Mouse (Mus musculus): Measurements from ENCODE around the gene Kcnk5.
A peak's percentile ranks its signal among the peaks of the same experiment; 100 is the strongest.

Kcnk5 gene

GRCm38 (mm10) chr14:20168478-20168877 lies 13.1 kb downstream of the Kcnk5 start:
- no peak for DNase-seq (ENCODE audit: low read depth, low spot score)

- no peak for DNase-seq (ENCODE audit: low read depth, low spot score)
These were observed 13.6 kb downstream of the Kcnk5 start for GRCm38 (mm10) chr14:20168054-20168453.

GRCm38 (mm10) chr14:20165413-20165812 lies 16.2 kb downstream of the Kcnk5 start:
- DNase-seq (ENCODE audit: low read depth, low spot score) = peak; percentile 36

DNA sequence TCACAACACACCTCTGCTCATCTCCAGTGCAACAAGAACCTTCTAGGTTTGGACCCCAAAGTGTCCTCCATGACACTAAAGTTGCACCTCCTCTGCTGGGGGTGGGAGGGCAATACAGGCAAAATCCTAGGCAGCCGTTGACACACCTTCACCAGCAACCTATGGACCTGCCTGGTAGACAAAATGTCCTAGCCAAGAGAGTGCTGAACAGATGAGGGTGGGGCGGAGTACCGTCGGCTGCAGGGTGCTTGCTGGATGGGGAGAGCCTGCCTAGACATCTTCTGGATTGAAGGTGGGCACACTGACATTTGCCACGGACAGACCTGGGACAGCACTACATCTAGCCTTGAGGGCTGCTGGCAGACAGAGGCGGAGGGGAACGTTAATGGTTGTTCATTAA lies 17.2 kb downstream of the Kcnk5 start:
- no peak for DNase-seq (ENCODE audit: low read depth, low spot score)

GRCm38 (mm10) chr14:20162686-20163085 lies 18.9 kb downstream of the Kcnk5 start:
- no peak for DNase-seq (ENCODE audit: low read depth, low spot score)

GRCm38 (mm10) chr14:20158727-20159681 lies 22.6 kb downstream of the Kcnk5 start:
- no peak for DNase-seq (ENCODE audit: low read depth, low spot score)

DNA sequence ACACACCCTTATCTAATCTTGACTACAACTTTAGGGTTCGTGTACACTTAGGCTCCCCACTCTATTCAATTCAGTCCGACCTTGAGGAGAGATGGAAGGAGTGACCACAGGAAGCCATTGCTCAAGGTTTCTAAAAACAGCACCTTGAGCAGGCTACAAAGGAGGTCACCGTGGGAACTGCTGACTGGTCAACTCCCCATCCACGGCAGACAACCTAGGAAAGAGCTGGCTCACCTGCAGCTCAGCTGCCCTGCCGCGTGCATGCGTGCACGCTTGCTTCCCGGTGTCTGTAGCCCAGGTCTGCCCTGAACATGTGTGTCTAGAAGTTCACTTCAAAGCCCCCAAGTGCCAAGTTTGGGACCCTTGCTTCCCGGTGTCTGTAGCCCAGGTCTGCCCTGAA lies 24.0 kb downstream of the Kcnk5 start:
- DNase-seq (ENCODE audit: low read depth, low spot score) = no peak

DNA sequence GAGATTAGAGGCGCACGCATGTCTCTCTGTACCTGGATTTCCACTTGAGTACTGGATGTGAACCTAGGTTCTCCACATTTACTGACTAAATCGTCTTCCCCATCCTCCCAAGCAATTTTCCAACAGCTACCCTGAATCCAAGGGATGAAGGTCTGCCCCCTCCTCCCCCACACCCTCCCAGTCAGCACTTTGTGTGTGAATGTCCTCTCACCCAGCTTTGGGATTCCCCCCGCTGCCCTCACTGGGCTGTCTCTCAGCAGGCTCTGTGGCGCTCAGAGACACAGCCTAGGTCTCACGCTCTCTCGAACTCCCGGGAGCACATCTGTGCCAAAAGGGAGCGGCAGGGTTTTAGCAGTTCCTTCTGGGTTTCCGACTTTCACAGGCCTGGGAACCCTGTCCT lies 25.9 kb downstream of the Kcnk5 start:
- no peak for DNase-seq (ENCODE audit: low read depth, low spot score)

- DNase-seq (ENCODE audit: low read depth, low spot score) = peak; percentile 89
These were observed 26.7 kb downstream of the Kcnk5 start for GRCm38 (mm10) chr14:20154937-20155336.

DNA sequence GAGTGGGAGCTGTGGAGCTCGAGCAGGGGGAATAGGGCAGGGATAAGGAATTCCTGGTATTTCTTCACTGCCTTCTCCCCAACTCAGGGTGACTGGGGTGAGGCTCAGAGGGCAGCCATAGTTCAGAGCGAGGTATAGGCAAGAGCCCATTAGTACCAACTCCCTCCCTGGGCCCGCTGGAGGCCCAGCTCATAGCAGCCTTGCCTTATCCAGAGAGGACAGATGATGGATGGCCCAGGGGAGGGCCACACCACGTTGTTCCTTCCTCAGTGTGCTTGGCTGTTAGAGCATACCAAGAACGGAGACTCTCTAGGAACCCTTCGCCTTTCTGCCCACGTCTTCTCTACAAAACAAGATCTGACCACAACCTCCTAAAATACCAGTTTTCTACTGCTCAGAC lies 27.4 kb downstream of the Kcnk5 start:
- DNase-seq (ENCODE audit: low read depth, low spot score) = peak; percentile 9

GRCm38 (mm10) chr14:20149127-20150080 lies 32.2 kb downstream of the Kcnk5 start:
- no peak for DNase-seq (ENCODE audit: low read depth, low spot score)

DNA sequence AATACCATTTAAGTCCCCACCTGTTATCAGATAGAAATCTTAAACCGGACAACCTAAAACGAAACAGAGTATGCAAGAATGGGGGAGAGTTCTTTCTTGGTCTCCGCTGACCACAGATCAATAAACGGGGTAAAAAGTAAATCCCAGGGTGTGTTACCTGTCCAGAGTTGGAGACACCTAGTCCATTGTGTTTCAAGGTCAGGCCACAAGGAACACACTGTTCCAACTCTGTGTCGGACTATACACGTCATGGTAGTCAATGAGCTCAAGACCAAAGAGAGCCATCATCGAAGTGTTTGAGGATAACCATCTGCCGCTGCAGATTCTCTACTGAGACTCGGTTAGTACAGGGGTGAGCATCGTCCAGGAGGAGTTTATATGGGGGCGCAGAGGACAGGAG lies 33.1 kb downstream of the Kcnk5 start:
- DNase-seq (ENCODE audit: low read depth, low spot score) = no peak

GRCm38 (mm10) chr14:20147854-20148253 lies 33.8 kb downstream of the Kcnk5 start:
- no peak for DNase-seq (ENCODE audit: low read depth, low spot score)

DNA sequence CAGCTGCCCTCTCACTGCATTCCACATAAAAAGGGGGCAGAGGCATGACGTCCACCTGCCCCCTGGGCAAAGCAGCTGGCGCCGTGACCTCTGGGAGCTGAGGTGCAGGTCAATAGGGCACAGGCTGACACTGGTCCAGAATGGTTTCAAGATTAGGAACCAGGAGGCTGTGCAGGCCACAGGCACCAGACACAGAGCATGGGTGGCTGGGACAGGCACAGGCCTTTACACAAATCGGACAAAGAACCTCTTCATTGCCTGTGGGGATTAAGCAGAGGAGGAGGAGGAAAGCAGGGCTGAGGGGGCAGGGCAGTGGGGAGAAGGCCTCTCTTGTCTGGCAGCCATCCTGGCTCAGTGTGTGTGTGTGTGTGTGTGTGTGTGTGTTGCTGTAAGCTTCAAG lies 37.5 kb downstream of the Kcnk5 start:
- DNase-seq (ENCODE audit: low read depth, low spot score) = no peak

DNA sequence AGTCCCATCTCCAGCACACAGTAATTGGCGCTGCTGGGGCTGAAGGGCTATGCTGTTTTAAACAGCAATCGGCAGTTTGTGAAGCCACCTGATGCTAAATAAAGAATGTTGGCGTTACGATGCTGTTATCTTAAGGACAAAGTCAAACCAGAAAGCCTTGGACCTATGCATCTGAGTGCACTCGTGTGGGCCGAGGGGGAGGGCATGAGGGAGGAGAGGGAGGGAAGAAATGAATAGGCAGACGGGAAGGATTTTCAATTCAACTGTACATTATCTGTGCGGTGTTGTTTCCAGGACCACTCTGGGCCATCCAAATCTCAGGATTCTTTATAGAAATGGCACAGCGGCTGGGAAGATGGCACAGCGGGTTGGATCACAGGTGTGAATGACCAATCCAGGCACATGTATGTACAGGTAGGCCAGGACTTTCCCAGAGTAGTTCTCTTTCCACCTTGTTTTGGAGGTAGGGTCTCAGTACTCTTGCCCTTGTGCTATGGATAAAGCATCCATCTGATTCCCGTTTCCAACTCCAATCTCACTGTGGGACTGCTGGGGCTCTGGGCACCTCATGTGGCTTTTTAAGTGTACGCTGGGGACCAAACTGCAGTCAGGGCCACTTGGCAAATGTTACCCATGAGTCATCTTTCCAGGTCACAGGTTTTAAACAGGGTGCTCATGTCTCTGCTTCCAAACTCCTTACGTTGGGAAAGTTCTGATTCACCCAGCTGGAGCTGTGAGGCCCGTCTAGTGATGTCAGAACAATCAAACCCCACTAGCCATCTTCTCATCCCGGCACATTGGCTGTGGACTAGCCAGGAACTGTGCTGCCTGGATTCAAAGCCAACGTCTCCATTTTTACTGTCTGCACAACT lies 42.9 kb downstream of the Kcnk5 start, which contains the start of gene Saysd1:
Saysd1 (minus strand) TSS at position 51 of the 872 bp plus-strand sequence.
- peak; percentile 29 for DNase-seq (ENCODE audit: low read depth, low spot score)

DNA sequence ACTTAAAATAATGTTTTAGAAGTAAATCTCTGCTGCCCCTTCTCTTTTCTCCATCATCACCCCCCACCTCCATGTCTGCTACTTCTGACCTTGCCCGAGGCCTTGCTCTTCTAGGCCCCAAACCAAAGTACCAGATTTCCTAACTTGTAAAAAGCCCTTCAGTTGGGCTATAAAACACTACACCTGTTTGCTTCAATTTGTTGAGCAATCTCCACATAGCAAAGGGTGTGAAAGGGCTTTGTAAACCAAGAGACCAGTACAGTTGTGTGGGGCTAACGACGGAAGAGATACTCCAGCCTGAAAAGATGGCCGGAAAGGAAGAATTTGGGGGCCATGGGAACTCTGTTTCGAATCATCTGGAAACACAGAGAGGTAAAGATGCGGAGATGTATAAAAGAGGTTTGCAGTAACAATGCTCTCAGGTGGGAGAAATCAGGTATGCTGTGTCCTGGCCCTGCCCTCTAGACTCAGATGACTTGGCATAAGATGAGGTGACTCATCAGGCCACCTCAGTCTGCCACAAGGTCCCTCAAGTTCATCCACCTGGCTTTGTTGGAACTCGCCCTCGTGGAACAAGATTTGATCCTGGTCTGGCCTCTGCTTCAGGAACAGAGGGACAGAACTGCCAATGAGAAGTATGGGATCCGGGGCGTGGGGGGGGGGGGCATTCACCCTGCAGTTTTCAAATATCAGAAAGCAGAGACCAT lies 46.5 kb downstream of the Kcnk5 start:
- no peak for DNase-seq (ENCODE audit: low read depth, low spot score)

- DNase-seq (ENCODE audit: low read depth, low spot score) = no peak
These were observed 53.4 kb downstream of the Kcnk5 start for GRCm38 (mm10) chr14:20128162-20128561.

GRCm38 (mm10) chr14:20127406-20128087 lies 54.1 kb downstream of the Kcnk5 start:
- DNase-seq (ENCODE audit: low read depth, low spot score) = no peak

- peak; percentile 12 for DNase-seq (ENCODE audit: low read depth, low spot score)
These were observed 60.7 kb downstream of the Kcnk5 start for GRCm38 (mm10) chr14:20120868-20121267.

- DNase-seq (ENCODE audit: low read depth, low spot score) = no peak
These were observed 61.6 kb downstream of the Kcnk5 start for GRCm38 (mm10) chr14:20120012-20120411.

Data from 3T3-L1 (cell line).